Mouse (Mus musculus) ES-E14 (cell line): Measurements from ENCODE around the gene Cdhr3. TPM values are rescaled to one million over a fixed set of nuclear protein-coding genes. Genes with fewer than 3 reads are reported as not detected.
A peak's percentile ranks its signal among the peaks of the same experiment; 100 is the strongest.

Source experiments
- DNase-seq: peaks from one replicate; pipeline ENCODE4 v3.0.0-alpha.2; 2013; ENCODE audit warnings: low read depth, low spot score
- H3K27ac ChIP-seq: 2 replicates; pipeline ENCODE4 v1.5.1; 2012; ENCODE audit warnings: low read depth, mild to moderate bottlenecking, low read length, moderate library complexity, mixed read lengths; ENCODE audit not compliant: poor library complexity, insufficient read depth, severe bottlenecking
- H3K36me3 ChIP-seq: 2 replicates; pipeline ENCODE4 v1.6.1; 2012; ENCODE audit warnings: mild to moderate bottlenecking, low read length, moderate library complexity, mixed read lengths; ENCODE audit not compliant: control insufficient read depth, poor library complexity, insufficient read depth, severe bottlenecking
- H3K4me1 ChIP-seq, 2 experiments: fragments of 150-350 bp in 1 of 2; sonication (generic) in 1 of 2; 2 replicates each; pipeline ENCODE4 v1.6.1; 2012; ENCODE audit warnings: low read length in 2 of 2, mild to moderate bottlenecking in 1 of 2, mixed read lengths in 1 of 2; ENCODE audit not compliant: control insufficient read depth in 2 of 2, insufficient read depth in 2 of 2, poor library complexity in 1 of 2
- H3K4me3 ChIP-seq, 2 experiments: fragments of 150-350 bp in 1 of 2; sonication (generic) in 1 of 2; 2 replicates each; pipeline ENCODE4 v1.5.1; 2012; ENCODE audit warnings: low read length in 2 of 2, low read depth in 1 of 2, mild to moderate bottlenecking in 1 of 2, mixed read lengths in 1 of 2; ENCODE audit not compliant: insufficient read depth in 1 of 2, poor library complexity in 1 of 2, severe bottlenecking in 1 of 2
- H3K9ac ChIP-seq: 2 replicates; pipeline ENCODE4 v1.6.1; 2012; ENCODE audit warnings: low read depth, mild to moderate bottlenecking, low read length, mixed read lengths; ENCODE audit not compliant: poor library complexity, insufficient read depth, severe bottlenecking
- H3K9me3 ChIP-seq: fragments of 150-350 bp; sonication (generic); 2 replicates; pipeline ENCODE4 v1.6.1; 2012; ENCODE audit warnings: low read depth, mild to moderate bottlenecking, low read length; ENCODE audit not compliant: control insufficient read depth, insufficient read depth
- CHD2 ChIP-seq: IDR thresholded peaks from 2 replicates; pipeline ENCODE4 v1.6.1; 2014; ENCODE audit warnings: mild to moderate bottlenecking, low read depth, low read length, inconsistent platforms
- HCFC1 ChIP-seq: IDR thresholded peaks from 2 replicates; pipeline ENCODE4 v1.6.1; 2012; ENCODE audit warnings: low read length, inconsistent platforms, borderline replicate concordance; ENCODE audit not compliant: insufficient read depth
- MAFK ChIP-seq: IDR thresholded peaks from 2 replicates; pipeline ENCODE4 v1.6.1; 2014; ENCODE audit warnings: mild to moderate bottlenecking, low read depth, low read length, inconsistent platforms; ENCODE audit not compliant: insufficient read depth
- ZC3H11A ChIP-seq: IDR thresholded peaks from 2 replicates; pipeline ENCODE4 v1.6.1; 2012; ENCODE audit warnings: low read depth, mild to moderate bottlenecking, inconsistent platforms, low read length, borderline replicate concordance
- ZNF384 ChIP-seq: IDR thresholded peaks from 2 replicates; pipeline ENCODE4 v1.6.1; 2012; ENCODE audit warnings: low read depth, low read length, inconsistent platforms
- in situ Hi-C, 2 experiments: fragments of 600-800 bp; cut with MboI; formaldehyde crosslinking; loops; one replicate each; pipeline ENCODE4 v1.15.1; 2025; ENCODE audit warnings: low sequenced_read_pairs in 2 of 2, inconsistent platforms in 1 of 2; ENCODE audit not compliant: unreplicated experiment in 2 of 2
- total RNA-seq: library from RNA; depleted of rRNA; stranded (reverse); fragments of 300-350 nt; gene quantifications from 2 replicates; pipeline ENCODE4 v1.2.3, GENCODE M21; 2012

Gene Cdhr3
- total RNA-seq, 1 experiment = not detected

GRCm38 (mm10) chr12:33046434-33046833 lies 46.2 kb downstream of the Cdhr3 start:
- H3K9me3 ChIP-seq = no peaks in the 10 kb centered on the region
- no peak for DNase-seq
- H3K27ac ChIP-seq = 0 out of 2 replicates have a peak overlapping the region, but pooled peaks have one; percentile 28
- TF ChIP-seq CHD2 (no peak), ZC3H11A (no peak), HCFC1 (no peak), ZNF384 (no peak), MAFK (no peak)
- H3K4me3 ChIP-seq = no peak overlapping the region
- in situ Hi-C loops = no loop called here
- no peaks in the 10 kb centered on the region for H3K4me1 ChIP-seq
- no peak overlapping the region for H3K9ac ChIP-seq
- no peaks in the 10 kb centered on the region for H3K36me3 ChIP-seq

- H3K27ac ChIP-seq = no peak overlapping the region
- no peak overlapping the region for H3K9ac ChIP-seq
- DNase-seq = no peak
- H3K36me3 ChIP-seq = no peaks in the 10 kb centered on the region
- in situ Hi-C loops = no loop called here
- H3K9me3 ChIP-seq = no peaks in the 10 kb centered on the region
- TF ChIP-seq ZC3H11A (no peak), MAFK (no peak), CHD2 (no peak), ZNF384 (no peak)
- H3K4me1 ChIP-seq = no peaks in the 10 kb centered on the region
- no peak overlapping the region for H3K4me3 ChIP-seq
These were observed 46.9 kb downstream of the Cdhr3 start for GRCm38 (mm10) chr12:33045533-33046361.

- H3K9ac ChIP-seq = no peak overlapping the region
- no peaks in the 10 kb centered on the region for H3K4me1 ChIP-seq
- in situ Hi-C loops = no loop called here
- H3K4me3 ChIP-seq = no peak overlapping the region
- H3K27ac ChIP-seq = no peak overlapping the region
- no peak for DNase-seq
- no peaks in the 10 kb centered on the region for H3K9me3 ChIP-seq
- H3K36me3 ChIP-seq = no peaks in the 10 kb centered on the region
- no peak for TF ChIP-seq ZNF384
- no peak for TF ChIP-seq MAFK
- no peak for TF ChIP-seq HCFC1
- no peak for TF ChIP-seq ZC3H11A
- TF ChIP-seq CHD2 = no peak
These were observed 51.2 kb downstream of the Cdhr3 start for GRCm38 (mm10) chr12:33041476-33041875.

GRCm38 (mm10) chr12:33040811-33041210 lies 51.9 kb downstream of the Cdhr3 start:
- in situ Hi-C loops = no loop called here

More at GRCm38 (mm10) chr12:33040811-33041210, 51.9 kb downstream of the Cdhr3 start:
- TF ChIP-seq ZNF384 = no peak
- no peak for TF ChIP-seq HCFC1
- TF ChIP-seq MAFK = no peak
- no peak for TF ChIP-seq ZC3H11A
- TF ChIP-seq CHD2 = no peak
- H3K9me3 ChIP-seq = no peaks in the 10 kb centered on the region
- H3K36me3 ChIP-seq = no peaks in the 10 kb centered on the region
- H3K9ac ChIP-seq = no peak overlapping the region
- no peaks in the 10 kb centered on the region for H3K4me1 ChIP-seq
- DNase-seq = no peak
- H3K4me3 ChIP-seq = no peak overlapping the region
- no peak overlapping the region for H3K27ac ChIP-seq
